Mouse (Mus musculus): ENCODE data around the gene Adgrl1. TPM values are rescaled to one million over a fixed set of nuclear protein-coding genes. Genes with fewer than 3 reads are reported as not detected.

The Adgrl1 gene
- polyA plus RNA-seq, 1 experiment: 1.6 TPM

GRCm38 (mm10) chr8:83964015-83964765 lies 64.3 kb downstream of the Adgrl1 start:
- no peak overlapping the region for H3K4me3 ChIP-seq (ENCODE audit: insufficient read depth, low read depth, low read length)
- peaks cover 2% of the 10 kb centered on the region; the same call in 1 of the 2 replicates for H3K4me1 ChIP-seq (ENCODE audit: control insufficient read depth, insufficient read depth, insufficient read length, low read length)
- peak overlapping the region; percentile 92 for H3K27ac ChIP-seq (replicated peaks; ENCODE audit: low read depth, low read length)

GRCm38 (mm10) chr8:83967701-83968100 lies 67.8 kb downstream of the Adgrl1 start:
- H3K4me1 ChIP-seq (ENCODE audit: control insufficient read depth, insufficient read depth, insufficient read length, low read length): peaks cover 8% of the 10 kb centered on the region; the same call in 1 of the 2 replicates
- H3K4me3 ChIP-seq (ENCODE audit: insufficient read depth, low read depth, low read length): no peak overlapping the region
- H3K27ac ChIP-seq (replicated peaks; ENCODE audit: low read depth, low read length): no peak overlapping the region

GRCm38 (mm10) chr8:83971121-83971520 lies 71.2 kb downstream of the Adgrl1 start:
- Histone ChIP-seq H3K27ac (replicated peaks; ENCODE audit: low read depth, low read length) (peak overlapping the region; percentile 69), H3K4me1 (ENCODE audit: control insufficient read depth, insufficient read depth, insufficient read length, low read length) (peaks cover 8% of the 10 kb centered on the region), H3K4me3 (ENCODE audit: insufficient read depth, low read depth, low read length) (no peak overlapping the region)

GRCm38 (mm10) chr8:83971661-83972060 lies 71.8 kb downstream of the Adgrl1 start:
- Histone ChIP-seq H3K27ac (replicated peaks; ENCODE audit: low read depth, low read length) (peak overlapping the region; percentile 69), H3K4me1 (ENCODE audit: control insufficient read depth, insufficient read depth, insufficient read length, low read length) (peaks cover 11% of the 10 kb centered on the region), H3K4me3 (ENCODE audit: insufficient read depth, low read depth, low read length) (peak overlapping the region; percentile 59)

GRCm38 (mm10) chr8:83972150-83973120 lies 72.5 kb downstream of the Adgrl1 start, which contains the start of gene Prkaca:
Gene Prkaca, plus strand, starts transcription at chr8:83972993.
- Histone ChIP-seq H3K27ac (replicated peaks; ENCODE audit: low read depth, low read length) (peak within 1 kb of the TSS; percentile 76), H3K4me3 (ENCODE audit: insufficient read depth, low read depth, low read length) (peak within 1 kb of the TSS; percentile 75), H3K4me1 (ENCODE audit: control insufficient read depth, insufficient read depth, insufficient read length, low read length) (peaks cover 18% of the 10 kb centered on the region)

GRCm38 (mm10) chr8:83973161-83974031 lies 73.5 kb downstream of the Adgrl1 start:
- Histone ChIP-seq H3K27ac (replicated peaks; ENCODE audit: low read depth, low read length) (peak overlapping the region; percentile 76), H3K4me3 (ENCODE audit: insufficient read depth, low read depth, low read length) (peak overlapping the region; percentile 75), H3K4me1 (ENCODE audit: control insufficient read depth, insufficient read depth, insufficient read length, low read length) (peaks cover 26% of the 10 kb centered on the region)

- Histone ChIP-seq H3K4me3 (ENCODE audit: insufficient read depth, low read depth, low read length) (peak overlapping the region; percentile 75), H3K4me1 (ENCODE audit: control insufficient read depth, insufficient read depth, insufficient read length, low read length) (peaks cover 30% of the 10 kb centered on the region), H3K27ac (replicated peaks; ENCODE audit: low read depth, low read length) (peak overlapping the region; percentile 76)
Observed at GRCm38 (mm10) chr8:83974521-83974920, 74.6 kb downstream of the Adgrl1 start.

- peaks cover 33% of the 10 kb centered on the region for H3K4me1 ChIP-seq (ENCODE audit: control insufficient read depth, insufficient read depth, insufficient read length, low read length)
- 0 out of 2 replicates have a peak overlapping the region, but pooled peaks have one; percentile 7 for H3K4me3 ChIP-seq (ENCODE audit: insufficient read depth, low read depth, low read length)
- peak overlapping the region; percentile 76 for H3K27ac ChIP-seq (replicated peaks; ENCODE audit: low read depth, low read length)
Observed at GRCm38 (mm10) chr8:83976101-83976630, 76.3 kb downstream of the Adgrl1 start.

GRCm38 (mm10) chr8:83976779-83977350 lies 77.0 kb downstream of the Adgrl1 start:
- Histone ChIP-seq H3K4me3 (ENCODE audit: insufficient read depth, low read depth, low read length) (peak overlapping the region; percentile 48; the same call in 1 of the 2 replicates), H3K4me1 (ENCODE audit: control insufficient read depth, insufficient read depth, insufficient read length, low read length) (peaks cover 29% of the 10 kb centered on the region), H3K27ac (replicated peaks; ENCODE audit: low read depth, low read length) (peak overlapping the region; percentile 80)

GRCm38 (mm10) chr8:83977646-83978045 lies 77.7 kb downstream of the Adgrl1 start:
- Histone ChIP-seq H3K27ac (replicated peaks; ENCODE audit: low read depth, low read length) (peak overlapping the region; percentile 80), H3K4me3 (ENCODE audit: insufficient read depth, low read depth, low read length) (peak overlapping the region; percentile 48), H3K4me1 (ENCODE audit: control insufficient read depth, insufficient read depth, insufficient read length, low read length) (peaks cover 28% of the 10 kb centered on the region)

GRCm38 (mm10) chr8:83978200-83978599 lies 78.3 kb downstream of the Adgrl1 start:
- peak overlapping the region; percentile 48 for H3K4me3 ChIP-seq (ENCODE audit: insufficient read depth, low read depth, low read length)
- peak overlapping the region; percentile 80; the same call in 1 of the 2 replicates for H3K27ac ChIP-seq (replicated peaks; ENCODE audit: low read depth, low read length)
- H3K4me1 ChIP-seq (ENCODE audit: control insufficient read depth, insufficient read depth, insufficient read length, low read length): peaks cover 28% of the 10 kb centered on the region

- Histone ChIP-seq H3K27ac (replicated peaks; ENCODE audit: low read depth, low read length) (no peak overlapping the region), H3K4me3 (ENCODE audit: insufficient read depth, low read depth, low read length) (no peak overlapping the region), H3K4me1 (ENCODE audit: control insufficient read depth, insufficient read depth, insufficient read length, low read length) (peaks cover 28% of the 10 kb centered on the region)
Observed at GRCm38 (mm10) chr8:83980250-83980649, 80.3 kb downstream of the Adgrl1 start.

- Histone ChIP-seq H3K4me3 (ENCODE audit: insufficient read depth, low read depth, low read length) (no peak overlapping the region), H3K4me1 (ENCODE audit: control insufficient read depth, insufficient read depth, insufficient read length, low read length) (peaks cover 28% of the 10 kb centered on the region), H3K27ac (replicated peaks; ENCODE audit: low read depth, low read length) (no peak overlapping the region)
Observed at GRCm38 (mm10) chr8:83980845-83981244, 80.9 kb downstream of the Adgrl1 start.

- H3K4me1 ChIP-seq (ENCODE audit: control insufficient read depth, insufficient read depth, insufficient read length, low read length): peaks cover 24% of the 10 kb centered on the region
- no peak overlapping the region for H3K27ac ChIP-seq (replicated peaks; ENCODE audit: low read depth, low read length)
- no peak overlapping the region for H3K4me3 ChIP-seq (ENCODE audit: insufficient read depth, low read depth, low read length)
Observed at GRCm38 (mm10) chr8:83981533-83981932, 81.6 kb downstream of the Adgrl1 start.
